Mouse (Mus musculus) G1E-ER4 (cell line): Measurements from ENCODE around the gene Litaf. TPM values are rescaled to one million over a fixed set of nuclear protein-coding genes. Genes with fewer than 3 reads are reported as not detected.

Experiments
- GATA1 ChIP-seq: IDR thresholded peaks from one replicate; pipeline ENCODE4 v1.8.0; 2012; ENCODE audit warnings: low read length, inconsistent platforms
- polyA plus RNA-seq: library from polyadenylated mRNA; stranded (reverse); fragments of >175 nt; gene quantifications from 2 replicates; pipeline ENCODE4 v1.2.3, GENCODE M21; 2012

Litaf gene
- polyA plus RNA-seq, 1 experiment = 0.10 TPM

GRCm38 (mm10) chr16:11047130-11047529, 18.8 kb downstream of the Litaf start:
- TF ChIP-seq GATA1 = no peak

DNA sequence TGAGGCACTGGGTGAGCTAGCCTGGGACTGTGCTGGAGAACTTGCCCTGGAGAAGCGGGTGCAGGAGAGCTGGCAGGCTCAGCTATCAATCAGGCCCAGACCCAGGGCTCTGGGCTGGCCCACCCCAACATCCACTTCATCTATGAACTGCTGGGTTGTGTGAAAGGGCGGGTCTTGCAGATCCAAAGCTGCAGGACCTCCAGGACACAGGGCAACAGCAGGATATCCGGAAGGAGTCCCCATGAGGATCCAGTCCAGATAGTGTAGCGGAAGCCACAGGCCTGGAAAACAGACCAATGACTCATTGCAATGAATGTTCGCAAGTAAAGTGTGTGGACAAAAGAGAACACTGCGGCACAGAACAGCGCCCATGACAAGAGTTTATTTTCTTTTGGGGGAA, 19.5 kb downstream of the Litaf start:
- TF ChIP-seq GATA1 = no peak

GRCm38 (mm10) chr16:11043239-11043638, 22.7 kb downstream of the Litaf start:
- no peak for TF ChIP-seq GATA1

DNA sequence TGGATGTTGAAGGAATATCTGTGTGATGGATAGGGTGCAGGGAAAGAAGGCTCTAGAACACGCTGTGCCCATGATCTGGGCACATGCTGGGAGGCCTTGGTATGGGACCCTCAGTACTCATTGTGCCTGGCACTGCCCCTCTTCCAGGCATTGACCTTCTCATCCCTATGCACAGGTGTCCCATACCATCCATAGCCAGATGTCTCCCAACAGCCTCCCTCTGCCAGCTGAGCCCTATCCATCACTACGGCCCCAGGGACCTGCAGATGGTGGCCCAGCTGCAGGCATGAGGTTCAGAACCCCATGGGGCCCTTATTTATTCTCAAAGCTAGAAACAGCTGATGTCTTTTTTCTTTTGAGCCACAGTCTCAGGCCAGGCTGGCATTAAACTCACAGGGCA, 25.4 kb downstream of the Litaf start:
- no peak for TF ChIP-seq GATA1

GRCm38 (mm10) chr16:11035790-11036431, 30.0 kb downstream of the Litaf start:
- TF ChIP-seq GATA1 = no peak

- TF ChIP-seq GATA1 = no peak
Observed at GRCm38 (mm10) chr16:11035273-11035672, 30.7 kb downstream of the Litaf start.

GRCm38 (mm10) chr16:11034193-11034803, 31.7 kb downstream of the Litaf start:
- no peak for TF ChIP-seq GATA1

GRCm38 (mm10) chr16:11031320-11031719, 34.6 kb downstream of the Litaf start:
- no peak for TF ChIP-seq GATA1

- TF ChIP-seq GATA1 = no peak
Observed at GRCm38 (mm10) chr16:11030844-11031243, 35.1 kb downstream of the Litaf start.

DNA sequence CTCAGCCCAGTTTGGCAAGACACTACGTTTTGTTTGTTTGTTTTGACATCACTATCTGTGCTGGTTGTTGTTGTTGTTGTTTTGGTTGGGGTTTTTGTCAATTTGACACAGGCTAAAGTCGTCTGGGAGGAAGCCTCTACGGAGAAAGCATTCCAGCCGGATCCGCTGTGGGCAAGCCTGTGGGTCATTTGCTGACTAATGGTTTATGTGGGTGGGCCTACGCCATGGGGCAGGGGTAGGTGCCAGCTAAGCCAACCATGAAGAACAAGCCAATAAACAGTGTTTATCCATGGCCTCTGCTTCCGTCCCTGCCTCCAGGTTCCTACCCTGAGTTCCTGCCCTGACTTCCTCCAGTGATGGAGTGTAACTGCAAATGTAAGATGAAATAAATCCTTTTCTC, 37.8 kb downstream of the Litaf start:
- no peak for TF ChIP-seq GATA1

DNA sequence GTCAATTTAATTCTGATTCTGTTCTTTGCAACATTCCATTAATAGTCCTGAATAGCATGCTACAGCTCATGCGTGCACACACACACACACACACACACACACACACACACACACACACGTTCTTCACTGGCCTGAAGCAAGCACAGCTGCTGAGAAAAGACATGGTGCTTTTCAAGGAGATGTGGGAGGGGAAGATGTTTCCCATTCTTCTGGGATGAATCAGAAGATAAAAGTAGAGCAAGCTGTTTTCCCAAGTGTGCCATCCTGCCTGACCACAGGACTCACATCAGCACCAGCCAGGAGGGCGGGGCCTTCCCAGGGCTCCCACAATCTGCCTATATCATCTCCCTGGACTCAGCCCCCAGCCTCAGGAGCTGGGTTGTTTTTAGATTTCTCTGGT, 41.1 kb downstream of the Litaf start:
- no peak for TF ChIP-seq GATA1

DNA sequence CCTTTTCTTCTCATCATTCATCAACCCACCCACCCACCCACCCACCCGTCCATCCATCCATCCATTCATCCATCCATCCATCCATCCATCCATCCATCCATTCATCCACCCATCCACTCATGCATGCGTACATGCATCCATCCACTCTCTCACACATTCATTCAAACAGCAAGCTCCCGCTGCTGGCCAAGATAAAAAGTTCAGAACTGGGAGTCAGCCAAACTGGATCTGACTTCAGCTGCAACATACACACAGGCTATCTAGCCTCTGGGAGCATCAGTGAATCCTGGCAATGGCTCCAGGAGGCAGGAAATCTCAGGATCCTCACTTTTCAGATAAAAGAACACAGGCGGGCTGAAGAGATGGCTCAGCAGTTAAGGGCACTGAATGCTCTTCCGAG, 42.3 kb downstream of the Litaf start:
- no peak for TF ChIP-seq GATA1

DNA sequence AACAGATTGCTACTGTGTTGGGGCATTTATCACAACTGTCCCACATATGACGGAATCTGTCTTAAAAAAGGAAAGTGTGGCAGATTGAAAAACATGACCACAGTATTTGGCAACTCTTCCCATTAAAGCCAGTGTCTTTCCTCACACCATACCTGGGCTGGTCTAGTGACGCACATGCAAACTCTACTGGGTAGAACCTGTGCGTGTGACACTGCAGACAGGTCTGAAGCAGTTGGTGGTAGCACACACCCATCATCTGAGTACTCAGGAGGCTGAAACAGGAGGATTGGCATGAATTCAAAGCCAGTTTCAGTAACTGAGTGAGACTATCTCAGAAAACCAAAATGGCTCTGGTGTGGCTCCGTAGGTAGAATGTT, 43.9 kb downstream of the Litaf start:
- no peak for TF ChIP-seq GATA1

- no peak for TF ChIP-seq GATA1
Observed at GRCm38 (mm10) chr16:11021403-11022112, 44.4 kb downstream of the Litaf start.

DNA sequence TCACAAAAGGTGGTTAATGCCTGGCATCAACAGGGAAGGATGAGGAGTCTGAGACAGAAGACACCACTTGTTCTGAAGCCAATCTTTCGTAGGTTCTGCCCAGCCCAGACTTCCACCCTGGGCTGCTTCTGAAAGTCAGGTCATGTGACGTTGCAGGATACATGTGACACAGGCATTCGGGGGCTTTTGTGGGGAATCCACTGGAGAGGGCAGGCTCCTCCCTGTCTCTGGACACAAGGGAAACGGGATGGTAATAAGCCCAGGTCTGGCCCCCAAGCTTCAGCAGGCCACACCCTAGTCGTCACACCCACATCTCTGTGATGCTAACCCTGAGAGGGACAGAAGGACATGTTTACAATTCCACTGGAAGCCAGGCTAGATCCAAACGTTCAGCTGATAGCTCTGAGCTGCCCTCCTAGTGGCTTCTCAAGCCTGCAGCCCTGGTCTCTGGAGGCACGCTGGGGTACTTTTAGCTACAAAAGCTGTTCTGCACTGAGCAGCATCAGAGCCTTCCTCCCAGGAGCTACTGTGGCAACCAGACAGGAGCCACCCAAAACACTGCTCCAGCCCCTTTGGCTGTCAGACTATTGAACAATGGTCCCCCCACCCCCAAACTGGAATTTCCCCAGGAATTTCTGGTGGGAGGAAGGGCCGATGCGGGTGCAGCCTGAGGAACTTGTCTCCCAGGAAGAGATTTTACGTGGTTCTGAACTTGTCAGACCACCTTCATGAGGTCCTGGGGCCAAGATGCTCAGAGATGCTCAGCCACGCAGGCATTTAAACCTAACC, 48.0 kb downstream of the Litaf start:
- TF ChIP-seq GATA1 = no peak

DNA sequence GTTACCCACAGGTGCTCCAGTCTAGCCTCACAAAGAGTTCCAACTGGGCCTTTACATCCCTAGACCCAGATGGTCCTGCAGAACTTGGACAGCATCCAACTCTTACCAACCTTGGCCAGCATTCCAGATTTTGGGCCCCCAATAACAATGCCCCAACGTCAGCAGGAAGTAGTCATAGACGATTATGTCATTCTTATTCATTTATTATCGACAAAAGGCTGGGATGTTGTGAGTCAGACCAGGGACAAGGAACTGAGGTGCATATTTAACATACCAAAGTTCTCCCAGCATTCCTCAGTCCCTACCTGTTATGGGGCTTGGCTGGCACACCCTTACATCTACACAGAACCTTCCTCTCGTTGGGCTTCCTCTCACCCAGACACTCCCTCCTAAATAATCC, 49.6 kb downstream of the Litaf start:
- TF ChIP-seq GATA1 = no peak
